Mouse (Mus musculus) C2C12 (cell line): ENCODE measurements around the gene Adgrb3. TPM values are rescaled to one million over a fixed set of nuclear protein-coding genes. Genes with fewer than 3 reads are reported as not detected.

ENCODE experiments used
- H3K27me3 ChIP-seq: one replicate; pipeline ENCODE4 v1.6.1; 2011; ENCODE audit not compliant: control insufficient read depth, insufficient read depth, insufficient read length
- H3K36me3 ChIP-seq: one replicate; pipeline ENCODE4 v1.6.1; 2011; ENCODE audit not compliant: control insufficient read depth, insufficient read depth
- H3K4me3 ChIP-seq: one replicate; pipeline ENCODE4 v1.5.1; 2011; ENCODE audit warnings: mild to moderate bottlenecking, control low read depth; ENCODE audit not compliant: poor library complexity, insufficient read depth, severe bottlenecking
- H3K79me2 ChIP-seq: one replicate; pipeline ENCODE4 v1.6.1; 2011; ENCODE audit not compliant: control insufficient read depth, insufficient read depth
- H3K79me3 ChIP-seq: one replicate; pipeline ENCODE4 v1.6.1; 2011; ENCODE audit warnings: low read depth, control low read depth
- H3ac ChIP-seq: one replicate; pipeline ENCODE3; 2011; ENCODE audit warnings: low read depth; ENCODE audit not compliant: control insufficient read depth, insufficient read length
- CEBPB ChIP-seq: IDR thresholded peaks from one replicate; pipeline ENCODE4 v1.6.1; 2011; ENCODE audit warnings: low read depth, mild to moderate bottlenecking, control low read depth, moderate library complexity
- CTCF ChIP-seq: IDR thresholded peaks from one replicate; pipeline ENCODE4 v1.5.1; 2011; ENCODE audit not compliant: control insufficient read depth, insufficient read depth, insufficient read length
- FOSL1 ChIP-seq: IDR thresholded peaks from one replicate; pipeline ENCODE4 v1.8.0; 2011; ENCODE audit warnings: mild to moderate bottlenecking, low read length; ENCODE audit not compliant: poor library complexity, insufficient read depth, severe bottlenecking
- MAX ChIP-seq: IDR thresholded peaks from one replicate; pipeline ENCODE4 v1.6.1; 2011; ENCODE audit warnings: mild to moderate bottlenecking, control low read depth
- MYOD1 ChIP-seq: IDR thresholded peaks from one replicate; pipeline ENCODE4 v1.6.1; 2011; ENCODE audit warnings: low read depth; ENCODE audit not compliant: control insufficient read depth, insufficient read length
- MYOG ChIP-seq: IDR thresholded peaks from one replicate; pipeline ENCODE4 v1.6.1; 2011; ENCODE audit not compliant: control insufficient read depth, insufficient read length; ENCODE audit errors: extremely low read depth
- USF1 ChIP-seq: IDR thresholded peaks from one replicate; pipeline ENCODE4 v1.6.1; 2011; ENCODE audit warnings: low read depth, mild to moderate bottlenecking, control low read depth, moderate library complexity
- polyA plus RNA-seq: library from polyadenylated mRNA; unstranded; fragments of >200 nt; fragmentation: generic; extraction: Trizol; gene quantifications from one replicate; pipeline ENCODE4 v1.2.1, GENCODE M21; 2012; ENCODE audit warnings: missing spikeins

Gene Adgrb3
- polyA plus RNA-seq, 1 experiment = not detected

DNA sequence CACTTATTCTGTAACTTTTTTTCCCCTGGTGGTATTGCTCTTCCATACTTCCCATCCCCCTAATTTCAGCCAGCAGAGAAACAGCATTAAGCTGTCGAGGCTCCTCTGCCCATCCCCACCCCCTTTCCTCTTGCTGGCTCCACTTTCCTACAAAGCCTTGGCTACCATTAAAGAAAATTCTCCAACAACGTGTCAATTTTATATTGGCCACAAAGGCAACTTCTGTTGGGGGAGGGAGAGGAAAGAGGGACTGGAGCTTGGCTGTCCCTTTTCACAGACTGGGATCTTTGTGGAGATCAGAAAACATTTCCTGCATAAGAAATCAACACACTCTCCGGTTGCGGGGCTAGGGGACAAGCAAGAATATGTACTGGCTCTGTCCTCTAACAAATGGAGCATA is 4.9 kb downstream of the Adgrb3 start:
- no peaks in the 10 kb centered on the region for H3K27me3 ChIP-seq
- H3K4me3 ChIP-seq = no peak overlapping the region
- no peak overlapping the region for H3ac ChIP-seq
- H3K79me3 ChIP-seq = no peaks in the 10 kb centered on the region
- TF ChIP-seq MYOG (no peak), MAX (no peak), MYOD1 (no peak), CTCF (no peak), FOSL1 (no peak), CEBPB (no peak), USF1 (no peak)
- H3K36me3 ChIP-seq = no peaks in the 10 kb centered on the region
- H3K79me2 ChIP-seq = no peaks in the 10 kb centered on the region

- H3K27me3 ChIP-seq = no peaks in the 10 kb centered on the region
- no peaks in the 10 kb centered on the region for H3K36me3 ChIP-seq
- no peak overlapping the region for H3K4me3 ChIP-seq
- TF ChIP-seq MAX (no peak), MYOD1 (no peak), FOSL1 (no peak), CEBPB (no peak), CTCF (no peak), MYOG (no peak), USF1 (no peak)
- no peaks in the 10 kb centered on the region for H3K79me2 ChIP-seq
- no peaks in the 10 kb centered on the region for H3K79me3 ChIP-seq
- H3ac ChIP-seq = no peak overlapping the region
Measured at GRCm38 (mm10) chr1:25823961-25824360, 5.5 kb downstream of the Adgrb3 start.

GRCm38 (mm10) chr1:25815491-25815890 is 14.0 kb downstream of the Adgrb3 start:
- no peak overlapping the region for H3ac ChIP-seq
- no peaks in the 10 kb centered on the region for H3K79me3 ChIP-seq
- H3K27me3 ChIP-seq = no peaks in the 10 kb centered on the region
- TF ChIP-seq CEBPB (no peak), MYOG (no peak), CTCF (no peak), USF1 (no peak), MYOD1 (no peak)
- no peak overlapping the region for H3K4me3 ChIP-seq
- H3K36me3 ChIP-seq = no peaks in the 10 kb centered on the region
- no peaks in the 10 kb centered on the region for H3K79me2 ChIP-seq

DNA sequence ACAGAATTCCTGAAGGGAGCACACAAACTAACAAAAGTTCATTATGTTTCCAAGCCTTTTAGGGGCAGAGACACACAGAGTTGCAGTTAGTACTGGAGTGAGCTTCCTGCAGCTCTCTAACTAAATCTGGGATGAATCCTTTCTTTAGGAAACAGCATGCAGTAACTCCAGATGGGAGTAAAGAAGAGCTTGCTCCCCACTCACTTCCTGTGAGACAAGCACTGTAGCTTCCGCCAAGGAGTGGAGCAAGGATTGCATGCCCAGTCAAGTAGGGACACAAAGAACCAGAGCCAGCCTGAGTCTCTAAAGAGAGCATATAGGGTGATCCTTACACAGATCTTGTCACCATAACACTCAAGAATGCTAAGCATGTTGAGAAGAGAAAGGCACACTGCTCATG is 50.7 kb downstream of the Adgrb3 start:
- no peaks in the 10 kb centered on the region for H3K79me3 ChIP-seq
- H3K79me2 ChIP-seq = no peaks in the 10 kb centered on the region
- H3K4me3 ChIP-seq = no peak overlapping the region
- no peak overlapping the region for H3ac ChIP-seq
- H3K36me3 ChIP-seq = no peaks in the 10 kb centered on the region
- TF ChIP-seq CEBPB = no peak
- TF ChIP-seq MYOD1 = no peak
- no peak for TF ChIP-seq MAX
- H3K27me3 ChIP-seq = no peaks in the 10 kb centered on the region

- Histone ChIP-seq H3K79me2 (no peaks in the 10 kb centered on the region), H3K79me3 (no peaks in the 10 kb centered on the region), H3K27me3 (no peaks in the 10 kb centered on the region), H3K4me3 (no peak overlapping the region), H3ac (no peak overlapping the region), H3K36me3 (no peaks in the 10 kb centered on the region)
- TF ChIP-seq MAX (no peak), CEBPB (no peak), CTCF (no peak), FOSL1 (no peak), MYOD1 (no peak), MYOG (no peak), USF1 (no peak)
Measured at GRCm38 (mm10) chr1:25777459-25777858, 52.0 kb downstream of the Adgrb3 start.

GRCm38 (mm10) chr1:25775440-25776130 is 53.9 kb downstream of the Adgrb3 start:
- no peak for TF ChIP-seq USF1
- no peak for TF ChIP-seq FOSL1
- no peak for TF ChIP-seq CTCF
- TF ChIP-seq MYOG = no peak
- no peak for TF ChIP-seq MYOD1
- TF ChIP-seq CEBPB = no peak
- no peak for TF ChIP-seq MAX
- no peaks in the 10 kb centered on the region for H3K79me3 ChIP-seq
- no peaks in the 10 kb centered on the region for H3K36me3 ChIP-seq

More at GRCm38 (mm10) chr1:25775440-25776130, 53.9 kb downstream of the Adgrb3 start:
- H3ac ChIP-seq = no peak overlapping the region
- H3K27me3 ChIP-seq = no peaks in the 10 kb centered on the region
- H3K79me2 ChIP-seq = no peaks in the 10 kb centered on the region
- no peak overlapping the region for H3K4me3 ChIP-seq
